30 mouse cellular contexts compared by ENCODE assay signal in genomic region chr12:34836085-34836484, GRCm38 (mm10).
"Had no signal": no experiment of that assay in that cellular context is flagged by ENCODE, and none has a peak within 500 bp of the region (broad histone marks: within the 10 kb centered on the region; RNA-seq: fewer than 3 reads in every experiment).

No protein-coding gene starts in this region.

- H3K27ac ChIP-seq: limb, embryonic 10.5 days; limb, embryonic 12.5 days; limb, embryonic 13.5 days; limb, embryonic 15.5 days; liver, embryonic 12.5 days; liver, embryonic 13.5 days; liver, embryonic 14.5 days; liver, embryonic 15.5 days; lung, embryonic 15.5 days; macrophage; midbrain, embryonic 10.5 days; midbrain, embryonic 12.5 days; midbrain, embryonic 13.5 days; midbrain, embryonic 15.5 days; neural tube, embryonic 12.5 days had no signal

- H3K9me3 ChIP-seq: limb, embryonic 10.5 days; limb, embryonic 12.5 days; limb, embryonic 13.5 days; limb, embryonic 15.5 days; liver, embryonic 12.5 days; liver, embryonic 13.5 days; liver, embryonic 15.5 days; lung, embryonic 15.5 days; megakaryocyte, embryonic 14.5 days; midbrain, embryonic 10.5 days; midbrain, embryonic 12.5 days; midbrain, embryonic 13.5 days; midbrain, embryonic 15.5 days; neural tube, embryonic 12.5 days had no signal

- H3K36me3 ChIP-seq: limb, embryonic 10.5 days; limb, embryonic 12.5 days; limb, embryonic 13.5 days; limb, embryonic 15.5 days; liver, embryonic 12.5 days; liver, embryonic 13.5 days; liver, embryonic 15.5 days; lung, embryonic 15.5 days; midbrain, embryonic 10.5 days; midbrain, embryonic 12.5 days; midbrain, embryonic 13.5 days; midbrain, embryonic 15.5 days; neural tube, embryonic 12.5 days had no signal

- H3K27me3 ChIP-seq: limb, embryonic 12.5 days; limb, embryonic 13.5 days; limb, embryonic 15.5 days; liver, embryonic 12.5 days; liver, embryonic 13.5 days; liver, embryonic 15.5 days; lung, embryonic 15.5 days; midbrain, embryonic 15.5 days had no signal

- DNase-seq: left cerebral cortex, postnatal 4 days; liver; liver, embryonic 13.5 days; liver, postnatal 0 days; lung, adult 18-20 months; lung, adult 2 months; lung, embryonic 14.5 days; lung, postnatal 10 days; lung, postnatal 14 days; lung, postnatal 4 days; midbrain, embryonic 14.5 days had no signal

- H3K9ac ChIP-seq: limb, embryonic 12.5 days; limb, embryonic 13.5 days; limb, embryonic 15.5 days; liver, embryonic 12.5 days; liver, embryonic 13.5 days; liver, embryonic 14.5 days; liver, embryonic 15.5 days; liver, postnatal 0 days; lung, embryonic 14.5 days; lung, embryonic 15.5 days; midbrain, embryonic 12.5 days; midbrain, embryonic 13.5 days; midbrain, embryonic 15.5 days; neural tube, embryonic 12.5 days had no signal

- H3K4me2 ChIP-seq: limb, embryonic 12.5 days; limb, embryonic 13.5 days; limb, embryonic 15.5 days; liver, embryonic 11.5 days; liver, embryonic 12.5 days; liver, embryonic 13.5 days; liver, embryonic 15.5 days; lung, embryonic 14.5 days; lung, embryonic 15.5 days; midbrain, embryonic 11.5 days; midbrain, embryonic 12.5 days; midbrain, embryonic 13.5 days; midbrain, embryonic 15.5 days; neural tube, embryonic 12.5 days had no signal

- H3K4me3 ChIP-seq: limb, embryonic 10.5 days; limb, embryonic 12.5 days; limb, embryonic 13.5 days; limb, embryonic 15.5 days; liver, embryonic 12.5 days; liver, embryonic 13.5 days; liver, embryonic 15.5 days; lung, embryonic 15.5 days; megakaryocyte, embryonic 14.5 days; midbrain, embryonic 10.5 days; midbrain, embryonic 12.5 days; midbrain, embryonic 13.5 days; midbrain, embryonic 15.5 days; myocyte; neural tube, embryonic 12.5 days had no signal

- ATAC-seq: liver, embryonic 12.5 days; liver, postnatal 0 days; midbrain, embryonic 16.5 days had no signal

- H3K4me1 ChIP-seq: limb, embryonic 13.5 days; limb, embryonic 15.5 days; liver, embryonic 12.5 days; liver, embryonic 13.5 days; liver, embryonic 15.5 days; lung, embryonic 15.5 days; megakaryocyte, embryonic 14.5 days had no signal
